In genomic region chr2:73278869-73279268, GRCm38 (mm10) we compare ENCODE assay signal across 9 mouse cellular contexts. TPM values are rescaled to one million over a fixed set of nuclear protein-coding genes. Genes with fewer than 3 reads are reported as not detected.
DNase-seq lines count a peak whose midpoint lies in the region; ATAC-seq and TF ChIP-seq lines count a peak whose summit lies in the region.
"Had no signal": no experiment of that assay in that cellular context is flagged by ENCODE, and none has a peak within 500 bp of the region (broad histone marks: within the 10 kb centered on the region; RNA-seq: fewer than 3 reads in every experiment).

No protein-coding gene starts in this region.

- H3K4me3 ChIP-seq in lung, embryonic 14.5 days (ENCODE audit: low read depth, low read length): peak overlapping the region; percentile 6; the same call in 1 of the 2 replicates
- H3K4me3 ChIP-seq in lung, adult 2 months (replicated peaks; ENCODE audit: extremely low read depth, low read depth, low read length): no peak overlapping the region
- no peak overlapping the region; the same call in 1 of the 2 replicates for H3K4me3 ChIP-seq in intestine, embryonic 15.5 days (replicated peaks)
- H3K4me3 ChIP-seq in neural tube, embryonic 14.5 days (ENCODE audit: low read depth, low read length): no peak overlapping the region; the same call in 1 of the 2 replicates
- H3K4me3 ChIP-seq: heart, adult 2 months had no signal

- H3K9ac ChIP-seq in lung, embryonic 14.5 days: no peak overlapping the region
- H3K9ac ChIP-seq in intestine, embryonic 15.5 days: no peak overlapping the region
- 0 out of 2 replicates have a peak overlapping the region, but pooled peaks have one; percentile 8 for H3K9ac ChIP-seq in neural tube, embryonic 14.5 days (replicated peaks; ENCODE audit: low read depth, low read length)

- H3K27me3 ChIP-seq in lung, embryonic 14.5 days (ENCODE audit: insufficient read depth, low read length): peaks cover 75% of the 10 kb centered on the region
- H3K27me3 ChIP-seq in intestine, embryonic 15.5 days (replicated peaks): peaks cover 61% of the 10 kb centered on the region
- H3K27me3 ChIP-seq in neural tube, embryonic 14.5 days (ENCODE audit: control insufficient read depth, insufficient read depth, low read length): peaks cover 21% of the 10 kb centered on the region

- no peak for TF ChIP-seq POLR2A in lung, adult 2 months (IDR thresholded peaks at IDR 0.05; ENCODE audit: borderline replicate concordance, extremely low read depth, low read depth, low read length)

- TF ChIP-seq CTCF in lung, embryonic 14.5 days (IDR thresholded peaks at IDR 0.05; ENCODE audit: low read depth): no peak
- TF ChIP-seq CTCF in lung, adult 2 months (IDR thresholded peaks at IDR 0.05; ENCODE audit: insufficient read depth, low read length): no peak

- no peaks in the 10 kb centered on the region for H3K36me3 ChIP-seq in lung, embryonic 14.5 days (ENCODE audit: insufficient read depth)
- H3K36me3 ChIP-seq in intestine, embryonic 15.5 days: no peaks in the 10 kb centered on the region
- H3K36me3 ChIP-seq in neural tube, embryonic 14.5 days (ENCODE audit: control insufficient read depth, insufficient read depth, low read length): no peaks in the 10 kb centered on the region

- H3K27ac ChIP-seq in lung, embryonic 14.5 days (ENCODE audit: low read depth): no peak overlapping the region
- no peak overlapping the region for H3K27ac ChIP-seq in intestine, embryonic 15.5 days
- no peak overlapping the region for H3K27ac ChIP-seq in neural tube, embryonic 14.5 days (ENCODE audit: low read depth, low read length)
- H3K27ac ChIP-seq: heart, adult 2 months had no signal

- WGBS in lung, embryonic 14.5 days: 1% methylated on average over 17 of the region's 17 CpGs
- WGBS in lung, adult 2 months: 6% methylated on average over 17 of the region's 17 CpGs
- WGBS in intestine, embryonic 15.5 days: 2% methylated on average over 17 of the region's 17 CpGs
- under 1% methylated on average over 17 of the region's 17 CpGs for WGBS in neural tube, embryonic 14.5 days

- H3K4me1 ChIP-seq in lung, embryonic 14.5 days (ENCODE audit: insufficient read depth): no peaks in the 10 kb centered on the region
- peaks cover 8% of the 10 kb centered on the region for H3K4me1 ChIP-seq in lung, adult 2 months (ENCODE audit: control insufficient read depth, insufficient read depth, low read length)
- H3K4me1 ChIP-seq in intestine, embryonic 15.5 days (replicated peaks): peaks cover 23% of the 10 kb centered on the region
- H3K4me1 ChIP-seq in neural tube, embryonic 14.5 days (ENCODE audit: control insufficient read depth, insufficient read depth, low read length): peaks cover 6% of the 10 kb centered on the region

- H3K4me2 ChIP-seq in lung, embryonic 14.5 days: peak overlapping the region; percentile 30
- peak overlapping the region; percentile 31 for H3K4me2 ChIP-seq in intestine, embryonic 15.5 days (replicated peaks)
- peak overlapping the region; percentile 12; the same call in 1 of the 2 replicates for H3K4me2 ChIP-seq in neural tube, embryonic 14.5 days (ENCODE audit: low read depth, low read length)

- peak; percentile 59; the same call in 1 of the 2 replicates for ATAC-seq in lung, embryonic 14.5 days (ENCODE audit: insufficient read depth)
- ATAC-seq in erythroblast, adult 5-6 weeks (replicated peaks; ENCODE audit: low FRiP score, poor library complexity, severe bottlenecking): peak; percentile 40
- ATAC-seq in intestine, embryonic 15.5 days: peak; percentile 43; the same call in 1 of the 2 replicates
- ATAC-seq in neural tube, embryonic 14.5 days (ENCODE audit: low read depth): no peak; the same call in 1 of the 2 replicates

- DNase-seq in lung, embryonic 14.5 days: no peak
- no peak for DNase-seq in lung, adult 2 months
- no peak for DNase-seq in right cerebral cortex, adult 18-20 months
- DNase-seq in thymus, postnatal 0 days (ENCODE audit: low spot score): no peak
- no peak for DNase-seq in gastrocnemius, adult 8-10 months (ENCODE audit: low spot score in 2 of 2)

- H3K9me3 ChIP-seq in lung, embryonic 14.5 days (ENCODE audit: low read depth, low read length): no peaks in the 10 kb centered on the region
- H3K9me3 ChIP-seq in intestine, embryonic 15.5 days: no peaks in the 10 kb centered on the region
- H3K9me3 ChIP-seq in neural tube, embryonic 14.5 days (ENCODE audit: control insufficient read depth, low read length): no peaks in the 10 kb centered on the region

RNA-seq across cellular contexts. Expression of gene Sp9, which starts 7.1 kb away (rescaled TPM):
- not detected in 2 replicates for polyA plus RNA-seq in lung, embryonic 14.5 days (2014; fragmentation: Nextera tagmentation; extraction: Ambion mirVana)
- polyA plus RNA-seq in lung, adult 2 months (2012; rRNA removed): not detected in 2 replicates
- not detected in 2 replicates for total RNA-seq in erythroblast, adult 5-6 weeks (2015; ENCODE audit: low replicate concordance)
- total RNA-seq in erythroblast, adult 5-6 weeks (2017; ENCODE audit: low replicate concordance): 0.51 TPM in 1 of 2 replicates, not detected in the other
- polyA plus RNA-seq in intestine, embryonic 15.5 days (2015; fragmentation: Nextera tagmentation; extraction: Ambion mirVana): not detected in 2 replicates
- polyA plus RNA-seq in neural tube, embryonic 14.5 days (2014; fragmentation: Nextera tagmentation; extraction: Ambion mirVana): 1.5 TPM in 2 replicates
- 0.03 TPM in 1 of 2 replicates, not detected in the other for polyA plus RNA-seq in thymus, postnatal 0 days (2015; fragmentation: Nextera tagmentation; extraction: Ambion mirVana)
- not detected for total RNA-seq in gastrocnemius, adult 8-10 months (2022)
- total RNA-seq: heart, adult 2 months had no signal
- polyA plus RNA-seq: heart, adult 2 months had no signal

RNA-seq across cellular contexts. Expression of gene Scrn3, which starts 33.5 kb away (rescaled TPM):
- 15.0 and 15.9 TPM in 2 replicates for polyA plus RNA-seq in lung, embryonic 14.5 days (2014; fragmentation: Nextera tagmentation; extraction: Ambion mirVana)
- 5.5 and 8.9 TPM in 2 replicates for polyA plus RNA-seq in lung, adult 2 months (2012; rRNA removed)
- 19.2 and 21.1 TPM in 2 replicates for total RNA-seq in erythroblast, adult 5-6 weeks (2015; ENCODE audit: low replicate concordance)
- total RNA-seq in erythroblast, adult 5-6 weeks (2017; ENCODE audit: low replicate concordance): 32.5 and 33.6 TPM in 2 replicates
- polyA plus RNA-seq in intestine, embryonic 15.5 days (2015; fragmentation: Nextera tagmentation; extraction: Ambion mirVana): 16.4 and 16.7 TPM in 2 replicates
- polyA plus RNA-seq in neural tube, embryonic 14.5 days (2014; fragmentation: Nextera tagmentation; extraction: Ambion mirVana): 7.1 and 8.1 TPM in 2 replicates
- 7.1 and 7.6 TPM in 2 replicates for polyA plus RNA-seq in thymus, postnatal 0 days (2015; fragmentation: Nextera tagmentation; extraction: Ambion mirVana)
- 10 to 100 TPM; 57.9 to 59.9 (median 58.6) TPM for total RNA-seq in gastrocnemius, adult 8-10 months (2022)

RNA-seq across cellular contexts. Expression of gene Cir1, which starts 33.6 kb away (rescaled TPM):
- polyA plus RNA-seq in lung, embryonic 14.5 days (2014; fragmentation: Nextera tagmentation; extraction: Ambion mirVana): 20.9 and 23.8 TPM in 2 replicates
- polyA plus RNA-seq in lung, adult 2 months (2012; rRNA removed): 2.1 and 4.3 TPM in 2 replicates
- 57.6 and 67.9 TPM in 2 replicates for total RNA-seq in erythroblast, adult 5-6 weeks (2015; ENCODE audit: low replicate concordance)
- 76.7 and 127 TPM in 2 replicates for total RNA-seq in erythroblast, adult 5-6 weeks (2017; ENCODE audit: low replicate concordance)
- polyA plus RNA-seq in intestine, embryonic 15.5 days (2015; fragmentation: Nextera tagmentation; extraction: Ambion mirVana): 16.5 and 20.6 TPM in 2 replicates
- 26.6 and 28.7 TPM in 2 replicates for polyA plus RNA-seq in neural tube, embryonic 14.5 days (2014; fragmentation: Nextera tagmentation; extraction: Ambion mirVana)
- polyA plus RNA-seq in thymus, postnatal 0 days (2015; fragmentation: Nextera tagmentation; extraction: Ambion mirVana): 29.7 and 30.9 TPM in 2 replicates
- total RNA-seq in gastrocnemius, adult 8-10 months (2022): 10 to 100 TPM in 2 of 4 experiments, 1 to 10 TPM in 2; 8.8 to 14.1 (median 11.7) TPM
